Mouse (Mus musculus) lung, postnatal 10 days (tissue): ENCODE data around the gene Gm6812.
"Not testable (repeated sequence)": the region's sequence is repeated elsewhere in the genome, so short reads cannot be mapped to it uniquely, and the experiment has no call there.

Experiments
- DNase-seq: peaks from one replicate; pipeline ENCODE4 v3.0.0; 2021

Gene Gm6812

DNA sequence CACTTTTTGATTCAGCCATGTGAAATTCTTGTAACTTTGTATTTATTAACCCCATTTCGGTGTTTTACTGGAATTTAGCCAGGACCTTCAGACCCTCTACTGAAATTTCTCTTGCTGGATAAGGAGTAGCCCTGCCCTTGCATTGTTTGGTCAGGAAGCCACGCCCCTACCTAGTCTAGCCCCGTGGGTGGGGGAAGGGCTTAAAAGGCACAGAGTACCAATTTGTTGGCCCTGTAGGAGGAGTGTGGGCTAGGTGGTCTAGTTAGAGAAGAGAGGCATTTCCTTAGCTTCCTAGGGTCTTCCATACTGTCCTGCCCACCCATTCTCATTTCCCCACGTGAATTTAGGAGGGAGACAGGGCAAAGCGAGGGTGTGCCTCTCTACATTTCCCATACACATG is at the start of gene Gm6812:
Gene Gm6812, minus strand, starts transcription at position 101 of the 400 bp plus-strand sequence.
- not testable (repeated sequence) for DNase-seq

DNA sequence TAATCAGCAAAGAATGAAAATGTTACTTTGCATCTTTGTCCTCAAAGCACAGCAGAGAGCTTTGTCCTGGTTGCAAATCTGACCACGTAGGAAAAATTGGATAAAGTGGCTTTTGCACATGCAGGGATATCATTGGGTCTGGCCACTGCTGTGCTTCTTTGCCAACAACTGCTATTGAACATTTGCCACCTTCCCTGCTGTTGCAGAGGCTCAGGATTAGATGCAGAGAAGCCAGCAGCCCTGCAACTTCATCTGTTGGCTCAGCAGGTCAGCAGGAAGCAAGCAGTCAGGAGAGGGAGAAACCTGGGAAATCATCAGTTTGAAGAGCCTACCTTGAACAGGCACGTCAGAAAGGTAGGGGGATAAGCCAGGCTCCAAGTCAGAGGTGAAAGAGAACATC is 27.7 kb downstream of the Gm6812 start:
- no peak for DNase-seq
